Mouse (Mus musculus) spleen, adult 2 months (tissue): ENCODE results near the gene Parm1.

Experiments used
- CTCF ChIP-seq: fragments of 200-500 bp; IDR thresholded peaks from 2 replicates; pipeline ENCODE4 v1.5.1; 2011; ENCODE audit warnings: mild to moderate bottlenecking, inconsistent platforms; ENCODE audit not compliant: insufficient read depth, insufficient read length, insufficient replicate concordance; ENCODE audit errors: extremely low read depth
- POLR2A ChIP-seq: fragments of 200-500 bp; IDR thresholded peaks from 2 replicates; pipeline ENCODE4 v1.6.1; 2011; ENCODE audit warnings: low read depth, low read length, inconsistent platforms

DNA sequence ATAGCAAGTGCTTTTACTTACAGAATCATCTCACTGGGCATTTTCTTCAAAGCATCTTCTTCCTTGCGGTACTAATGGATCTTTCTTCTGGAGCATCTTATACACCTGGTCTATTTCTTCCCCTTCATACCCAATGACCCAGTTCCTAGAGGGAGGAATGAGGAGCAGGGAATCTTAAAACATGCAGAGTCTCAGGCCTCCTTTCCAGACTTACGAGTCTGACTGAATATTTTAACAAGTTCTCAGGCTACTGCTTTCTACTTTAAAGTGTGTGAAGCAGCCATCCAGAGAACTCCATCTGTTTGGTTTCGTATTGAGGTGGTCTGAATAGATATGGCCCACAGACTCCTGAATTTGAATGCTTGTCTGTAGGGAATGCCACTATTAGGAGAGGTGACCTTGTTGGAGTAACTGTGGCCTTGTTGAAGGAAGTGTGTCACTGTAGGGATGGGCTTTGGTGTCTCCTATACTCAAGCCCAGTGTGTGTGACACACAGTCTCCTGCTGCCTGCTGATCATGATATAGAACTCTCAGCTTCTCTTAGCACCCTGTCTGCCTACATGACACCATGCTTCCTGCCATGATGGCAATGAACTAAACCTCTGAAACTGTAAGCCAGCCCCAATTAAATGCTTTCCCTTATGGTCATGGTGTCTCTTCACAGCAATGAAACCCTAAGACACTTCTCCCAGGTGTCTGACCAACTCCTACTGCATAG is 137.1 kb downstream of the Parm1 start:
- TF ChIP-seq CTCF (no peak), POLR2A (no peak)
